ENCODE assay signal across 8 mouse cellular contexts in the genomic region with DNA sequence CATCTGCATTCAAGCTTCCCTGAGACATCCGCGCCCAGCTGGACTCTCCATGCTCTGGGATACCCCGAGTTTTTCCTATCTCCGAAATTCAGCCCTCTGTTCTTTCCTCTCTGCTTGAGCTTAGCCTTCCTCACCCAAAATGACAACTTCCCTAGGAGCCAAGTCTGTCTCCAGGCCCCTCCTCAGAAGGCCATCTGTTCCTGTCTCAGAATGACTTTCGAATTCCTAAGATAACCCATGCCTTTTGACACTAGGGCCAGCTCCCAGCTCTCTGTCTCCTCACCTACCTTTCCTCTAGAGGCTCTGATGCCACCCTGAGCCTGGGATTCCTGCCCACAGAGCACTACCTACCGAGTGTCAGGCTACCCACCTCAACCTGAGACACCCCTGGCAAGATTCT. TPM values are rescaled to one million over a fixed set of nuclear protein-coding genes. Genes with fewer than 3 reads are reported as not detected.
DNase-seq lines count a peak whose midpoint lies in the region; ATAC-seq and TF ChIP-seq lines count a peak whose summit lies in the region.

A gene (minus strand): TSS at position 101 of the 400 bp plus-strand sequence.

- no peak for TF ChIP-seq CTCF in bone marrow macrophage, adult 2 months (IDR thresholded peaks at IDR 0.05; ENCODE audit: low read depth, low read length)

- TF ChIP-seq POLR2A in bone marrow macrophage, adult 2 months (IDR thresholded peaks at IDR 0.05; ENCODE audit: borderline replicate concordance, low read depth, low read length) = no peak

- H3K4me2 ChIP-seq in lung, embryonic 15.5 days = peak within 1 kb of the TSS; percentile 89

- WGBS in lung, embryonic 15.5 days = 3% methylated on average over 6 of the region's 6 CpGs
- 0% methylated on average over 6 of the region's 6 CpGs for WGBS in macrophage (ENCODE audit: missing documents)

- H3K27me3 ChIP-seq in lung, embryonic 15.5 days = no peaks in the 10 kb centered on the region

- no peaks in the 10 kb centered on the region for H3K9me3 ChIP-seq in lung, embryonic 15.5 days

- DNase-seq in lung, postnatal 10 days = no peak
- DNase-seq in gastrocnemius, postnatal 10 days = no peak
- DNase-seq in embryo, embryonic 10.5 days (ENCODE audit: low spot score) = no peak
- no peak for DNase-seq in spleen, postnatal 10 days (ENCODE audit: low spot score in 2 of 2)

- H3K4me1 ChIP-seq in lung, embryonic 15.5 days = peaks cover 24% of the 10 kb centered on the region
- H3K4me1 ChIP-seq in bone marrow macrophage, adult 2 months (ENCODE audit: control insufficient read depth, insufficient read depth, low read length) = peaks cover 16% of the 10 kb centered on the region

- H3K9ac ChIP-seq in lung, embryonic 15.5 days = peak within 1 kb of the TSS; percentile 61

- H3K79me2 ChIP-seq in macrophage (ENCODE audit: inconsistent target) = peaks cover 36% of the 10 kb centered on the region

- H3K27ac ChIP-seq in lung, embryonic 15.5 days = peak within 1 kb of the TSS; percentile 92
- peak within 1 kb of the TSS; percentile 84 for H3K27ac ChIP-seq in bone marrow macrophage, adult 2 months (ENCODE audit: insufficient read depth, low read depth, low read length)
- H3K27ac ChIP-seq in macrophage = peak within 1 kb of the TSS; percentile 88

- H3K4me3 ChIP-seq in lung, embryonic 15.5 days = peak within 1 kb of the TSS; percentile 74
- peak within 1 kb of the TSS; percentile 84 for H3K4me3 ChIP-seq in bone marrow macrophage, adult 2 months (ENCODE audit: insufficient read depth, low read length)
- peak within 1 kb of the TSS; percentile 87 for H3K4me3 ChIP-seq in macrophage (ENCODE audit: inconsistent target)

- ATAC-seq in lung, embryonic 15.5 days (ENCODE audit: borderline replicate concordance, extremely low read depth, low FRiP score, low TSS enrichment) = peak; percentile 9
- ATAC-seq in inflammation-experienced regulatory T-cells, adult 6 months = peak; percentile 5

- H3K36me3 ChIP-seq in lung, embryonic 15.5 days = peaks cover 42% of the 10 kb centered on the region
- peaks cover 21% of the 10 kb centered on the region; the same call in 1 of the 2 replicates for H3K36me3 ChIP-seq in macrophage (ENCODE audit: inconsistent target)

RNA-seq across cellular contexts. Expression of the gene that starts here (rescaled TPM):
- polyA plus RNA-seq in lung, embryonic 15.5 days (2015; fragmentation: Nextera tagmentation; extraction: Ambion mirVana) = 258 and 287 TPM in 2 replicates
- polyA plus RNA-seq in bone marrow macrophage, adult 2 months (2012; ENCODE audit: insufficient read depth, insufficient read length, missing spikeins) = 171 and 184 TPM in 2 replicates
- 100 to 1,000 TPM; 511 to 591 TPM for total RNA-seq in gastrocnemius, postnatal 10 days (2021)
- 100 to 1,000 TPM; 104 to 381 (median 133) TPM for polyA plus RNA-seq in inflammation-experienced regulatory T-cells, adult 6 months (2017; shearing (Covaris generic))
- 10 to 100 TPM in 6 of 26 experiments, 1 to 10 TPM in 20; 2.0 to 78.8 (median 7.5) TPM for total RNA-seq in macrophage (2018; cell fraction: chromatin; rRNA removed)
- total RNA-seq in macrophage (2018; cell fraction: cytosol; rRNA removed) = 100 to 1,000 TPM; 248 to 370 (median 280) TPM
- total RNA-seq in macrophage (2018; cell fraction: nucleus; rRNA removed) = 10 to 100 TPM; 15.2 to 72.6 (median 28.7) TPM
- 187 to 466 TPM (median 286 TPM) in 3 replicates for polyA plus RNA-seq in macrophage (2018)
